Mouse (Mus musculus): ENCODE measurements at regions not wholly inside any gene's neighbourhood (a gene's known extent, or its start where the extent isn't known, plus 50 kb on each side); places are given as distances from the start of the nearest gene placed in this dataset.

GRCm38 (mm10) chr4:33661862-33662261 is 262.5 kb upstream of the Cnr1 start:
- TF ChIP-seq CTCF (IDR thresholded peaks at IDR 0.05; ENCODE audit: low read depth, low read length) (no peak), POLR2A (IDR thresholded peaks at IDR 0.05; ENCODE audit: borderline replicate concordance, low read depth, low read length) (no peak)

All from bone marrow macrophage, adult 2 months (primary cell).